Mouse (Mus musculus) kidney, postnatal 0 days (tissue): ENCODE measurements at regions not wholly inside any gene's neighbourhood (a gene's known extent, or its start where the extent isn't known, plus 50 kb on each side); places are given as distances from the start of the nearest gene placed in this dataset.

Experiments used
- ATAC-seq: fragments of 200-750 bp; cut with Nextera tagmentation; replicated peaks from 2 replicates; pipeline ENCODE4 v1.8.0; 2017; ENCODE audit warnings: low read depth, moderate number of reproducible peaks, moderate TSS enrichment, moderate library complexity; ENCODE audit not compliant: low FRiP score
- DNase-seq: peaks from one replicate; pipeline ENCODE4 v3.0.0-alpha.2; 2016; ENCODE audit warnings: low spot score
- H3K27ac ChIP-seq: fragments of 300-500 bp; sonication (generic); 2 replicates; pipeline ENCODE4 v1.5.1; 2014; ENCODE audit warnings: mild to moderate bottlenecking
- H3K27me3 ChIP-seq: fragments of 300-500 bp; sonication (generic); 2 replicates; pipeline ENCODE4 v1.6.1; 2014; ENCODE audit warnings: low read length, mixed read lengths; ENCODE audit not compliant: insufficient read depth
- H3K36me3 ChIP-seq: fragments of 300-500 bp; sonication (generic); 2 replicates; pipeline ENCODE4 v1.6.1; 2014; ENCODE audit warnings: low read length, mixed read lengths; ENCODE audit not compliant: insufficient read depth
- H3K4me1 ChIP-seq: fragments of 300-500 bp; sonication (generic); replicated peaks from 2 replicates; pipeline ENCODE4 v1.6.1; 2014; ENCODE audit warnings: antibody characterized with exemption, low read length, mixed read lengths; ENCODE audit not compliant: insufficient read depth
- H3K4me2 ChIP-seq: fragments of 300-500 bp; sonication (generic); 2 replicates; pipeline ENCODE4 v1.6.1; 2014; ENCODE audit warnings: mild to moderate bottlenecking, low read length, moderate library complexity, mixed read lengths
- H3K4me3 ChIP-seq: fragments of 300-500 bp; sonication (generic); replicated peaks from 2 replicates; pipeline ENCODE4 v1.5.1; 2014; ENCODE audit warnings: low read depth, low read length
- H3K9ac ChIP-seq: fragments of 300-500 bp; sonication (generic); 2 replicates; pipeline ENCODE4 v1.6.1; 2014; ENCODE audit warnings: low read depth, low read length
- H3K9me3 ChIP-seq: fragments of 300-500 bp; sonication (generic); replicated peaks from 2 replicates; pipeline ENCODE4 v1.6.1; 2016; ENCODE audit warnings: low read length, inconsistent platforms, mixed read lengths
- CTCF ChIP-seq: IDR thresholded peaks from 2 replicates; pipeline ENCODE4 v1.5.1; 2016; ENCODE audit warnings: antibody characterized with exemption, low read depth, mild to moderate bottlenecking, moderate library complexity
- WGBS: fragments of 180-500 bp; shearing (Covaris S2); extraction: QIAGEN DNeasy Blood & Tissue Kit; methylation state at CpG from one replicate; pipeline ENCODE4 v1.1.7; 2014; 5-methylcytosine and 5-hydroxymethylcytosine counted together

DNA sequence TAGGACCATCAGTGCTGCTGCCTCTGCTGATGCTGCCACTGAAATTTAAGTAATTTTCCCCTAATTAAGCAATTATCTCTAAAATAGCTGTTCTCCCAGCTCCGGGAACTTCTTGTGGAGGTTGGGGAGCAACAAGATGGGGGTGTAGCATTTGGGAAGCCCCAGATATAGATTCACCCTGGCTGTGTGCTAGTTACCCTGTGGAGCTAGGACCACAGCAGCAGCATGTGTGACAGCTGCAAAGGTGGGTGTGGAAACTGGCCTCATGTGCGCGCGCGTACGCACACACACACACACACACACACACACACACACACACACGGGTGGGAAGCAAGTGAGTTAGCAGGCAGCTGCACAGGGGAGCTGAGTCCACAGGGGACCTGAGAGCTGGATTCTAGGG is 126.2 kb upstream of the Sdk2 start:
- Histone ChIP-seq H3K36me3 (no peaks in the 10 kb centered on the region), H3K4me1 (no peaks in the 10 kb centered on the region), H3K27ac (no peak overlapping the region), H3K4me2 (no peak overlapping the region), H3K9ac (no peak overlapping the region), H3K27me3 (no peaks in the 10 kb centered on the region), H3K4me3 (no peak overlapping the region), H3K9me3 (peaks cover 4% of the 10 kb centered on the region; the same call in 1 of the 2 replicates)
- ATAC-seq: no peak
- no peak for DNase-seq
- 92% methylated on average over 7 of the region's 7 CpGs for WGBS
- TF ChIP-seq CTCF: no peak

DNA sequence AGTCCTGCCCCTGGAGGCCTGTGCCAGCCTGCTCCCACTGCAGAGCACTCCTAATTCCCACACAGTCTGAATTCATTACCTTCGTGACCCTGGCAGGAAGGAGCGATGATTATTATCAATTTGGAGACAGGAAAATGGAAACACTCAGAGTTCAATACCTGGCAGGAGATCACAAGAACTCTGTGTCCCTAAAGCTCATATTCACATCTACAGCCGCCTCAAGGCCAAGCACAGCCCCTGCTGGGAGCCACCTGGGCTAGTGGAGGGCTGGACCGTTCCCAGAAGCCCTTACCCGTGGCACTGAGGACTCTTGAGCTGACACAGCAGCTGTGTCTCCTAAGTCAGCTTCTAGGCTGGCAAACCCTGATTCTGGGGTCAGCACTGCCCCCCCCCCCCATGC is 124.8 kb upstream of the Sdk2 start:
- no peaks in the 10 kb centered on the region for H3K36me3 ChIP-seq
- ATAC-seq: no peak
- WGBS: 65% methylated on average over 5 of the region's 5 CpGs
- no peak overlapping the region for H3K9ac ChIP-seq
- no peak overlapping the region for H3K4me2 ChIP-seq
- H3K4me3 ChIP-seq: no peak overlapping the region
- H3K9me3 ChIP-seq: peaks cover 4% of the 10 kb centered on the region; the same call in 1 of the 2 replicates
- H3K4me1 ChIP-seq: no peaks in the 10 kb centered on the region
- no peak overlapping the region for H3K27ac ChIP-seq
- TF ChIP-seq CTCF: no peak
- H3K27me3 ChIP-seq: no peaks in the 10 kb centered on the region
- no peak for DNase-seq

DNA sequence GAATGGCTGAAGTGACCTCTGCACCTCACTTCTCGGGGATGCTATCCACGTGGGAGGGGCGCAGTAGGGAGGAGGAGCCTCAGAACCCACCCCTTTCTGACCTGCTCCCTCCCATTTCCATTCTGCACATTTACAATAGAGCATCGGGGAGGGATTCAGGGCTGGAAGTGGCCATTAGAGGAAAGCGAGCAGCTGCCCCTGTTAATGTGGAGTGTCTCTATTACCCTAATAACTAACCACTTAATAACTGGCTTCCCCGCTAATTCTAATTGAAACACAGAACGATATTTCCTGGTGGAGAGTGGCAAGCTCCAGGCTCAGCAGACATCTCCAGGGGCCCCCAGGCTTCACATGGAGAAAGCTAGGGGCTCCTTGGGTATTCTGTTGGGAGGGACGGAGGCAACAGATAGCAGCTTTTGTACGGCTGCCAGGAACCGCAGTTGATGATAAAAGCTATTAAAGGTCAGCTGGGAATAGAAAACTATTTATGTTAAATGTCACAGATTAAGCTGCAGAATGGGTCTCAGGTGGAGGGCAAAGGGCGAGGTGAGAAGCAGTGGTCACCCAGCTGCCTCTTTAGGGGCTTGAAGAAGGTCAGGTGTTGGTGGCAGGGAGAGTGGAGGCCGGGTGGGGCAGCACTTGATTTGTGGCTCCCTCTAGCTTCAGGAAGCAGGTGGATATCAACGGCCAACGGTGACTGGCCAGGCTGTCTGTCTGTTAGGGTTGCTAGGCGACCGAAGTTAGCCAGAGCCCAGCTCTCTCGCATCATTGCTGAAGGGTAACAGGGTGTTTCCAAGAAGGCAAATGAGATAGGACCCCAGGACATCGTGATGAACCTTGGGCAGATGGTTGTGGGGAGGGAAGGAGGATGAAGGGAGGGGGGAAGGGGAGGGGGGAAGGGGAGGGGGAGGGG is 118.4 kb upstream of the Sdk2 start:
- no peak overlapping the region for H3K9ac ChIP-seq
- no peaks in the 10 kb centered on the region for H3K27me3 ChIP-seq
- no peaks in the 10 kb centered on the region for H3K9me3 ChIP-seq
- peak; percentile 48 for TF ChIP-seq CTCF
- H3K36me3 ChIP-seq: no peaks in the 10 kb centered on the region
- H3K4me1 ChIP-seq: no peaks in the 10 kb centered on the region
- 34% methylated on average over 18 of the region's 18 CpGs for WGBS
- DNase-seq (peak; percentile 80), ATAC-seq (peak; percentile 57)
- no peak overlapping the region for H3K27ac ChIP-seq
- no peak overlapping the region for H3K4me2 ChIP-seq
- H3K4me3 ChIP-seq: no peak overlapping the region

DNA sequence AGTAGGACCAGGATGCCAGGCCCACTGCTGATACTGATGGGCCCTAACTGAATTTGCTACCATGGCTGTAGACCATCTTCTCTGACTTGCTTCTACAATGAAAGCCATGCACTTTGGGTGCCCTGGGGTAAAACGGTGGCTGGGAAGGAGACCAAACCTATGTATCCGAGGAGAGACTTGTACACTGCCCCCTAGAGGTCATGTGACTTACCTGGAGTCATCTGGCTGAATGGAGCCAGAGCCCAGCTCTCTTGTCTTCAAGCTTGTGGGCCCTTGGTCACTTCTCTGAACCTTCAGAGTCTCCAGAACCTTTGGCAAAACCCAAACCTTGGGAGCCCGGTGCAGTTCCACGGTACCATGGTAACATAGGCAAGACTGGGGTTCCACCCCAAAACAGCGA is 117.6 kb upstream of the Sdk2 start:
- no peak for ATAC-seq
- Histone ChIP-seq H3K9ac (no peak overlapping the region), H3K27ac (no peak overlapping the region), H3K36me3 (no peaks in the 10 kb centered on the region), H3K4me2 (no peak overlapping the region), H3K4me1 (no peaks in the 10 kb centered on the region), H3K27me3 (no peaks in the 10 kb centered on the region), H3K9me3 (no peaks in the 10 kb centered on the region), H3K4me3 (no peak overlapping the region)
- TF ChIP-seq CTCF: peak; percentile 41
- no peak for DNase-seq
- WGBS: 78% methylated on average over 5 of the region's 5 CpGs

DNA sequence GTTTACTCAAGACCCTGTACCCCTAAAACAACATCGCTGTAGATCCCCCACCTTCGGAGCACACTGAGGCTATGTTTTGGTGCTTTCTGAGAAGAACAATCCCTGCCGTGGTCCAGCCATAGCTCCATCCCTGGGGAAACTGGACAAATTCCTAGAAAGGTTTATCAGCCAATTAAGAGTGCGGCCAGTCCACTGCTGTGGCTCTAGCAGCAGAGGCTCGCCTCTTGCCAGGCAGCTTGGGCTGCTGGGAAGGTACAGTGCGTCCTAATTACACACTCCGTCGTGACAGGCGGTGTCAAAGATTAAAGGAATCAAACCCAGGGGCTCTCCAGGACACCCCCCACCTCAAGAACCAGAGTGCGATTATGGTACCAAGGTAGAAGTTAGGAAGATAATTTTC is 116.4 kb upstream of the Sdk2 start:
- Histone ChIP-seq H3K36me3 (no peaks in the 10 kb centered on the region), H3K27ac (no peak overlapping the region), H3K9ac (no peak overlapping the region), H3K4me3 (no peak overlapping the region), H3K4me2 (no peak overlapping the region), H3K4me1 (no peaks in the 10 kb centered on the region), H3K27me3 (no peaks in the 10 kb centered on the region), H3K9me3 (no peaks in the 10 kb centered on the region)
- DNase-seq (no peak), ATAC-seq (no peak)
- TF ChIP-seq CTCF: no peak
- WGBS: 84% methylated on average over 10 of the region's 10 CpGs

DNA sequence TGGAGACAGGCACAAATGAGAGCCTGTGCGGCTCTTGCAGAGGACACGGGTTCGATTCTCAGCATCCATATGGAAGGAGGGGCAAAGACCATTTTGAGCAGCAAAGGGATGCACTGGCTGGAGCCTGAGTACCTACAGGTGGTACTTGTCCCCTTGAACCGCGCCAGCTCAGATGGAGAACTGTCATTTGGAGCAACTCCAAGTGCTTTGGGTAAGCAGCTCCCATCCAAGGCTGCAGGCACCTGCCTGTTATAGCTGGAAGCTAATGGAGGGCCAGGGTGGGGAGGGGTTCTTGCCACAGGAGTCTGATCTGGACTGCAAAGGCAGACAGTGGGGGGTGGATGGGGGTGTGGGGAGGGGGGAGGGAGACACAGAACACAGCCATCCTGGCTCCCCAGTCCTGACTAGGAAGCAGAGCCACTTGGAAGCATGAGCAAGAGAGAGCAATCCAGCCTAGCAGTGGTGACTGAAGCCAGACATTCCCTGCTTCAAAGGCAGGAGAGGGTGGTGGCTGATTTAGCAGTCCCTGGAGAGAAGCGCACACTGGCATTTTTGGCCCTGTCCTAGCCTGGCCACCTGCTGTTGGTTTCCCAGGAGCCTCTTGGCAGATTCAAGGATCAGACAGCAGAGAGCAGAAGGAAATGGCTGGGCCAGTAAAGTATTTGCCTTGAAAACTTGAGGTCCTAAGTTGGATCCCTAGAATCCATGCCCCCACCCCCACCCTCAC is 112.1 kb upstream of the Sdk2 start:
- Histone ChIP-seq H3K9ac (no peak overlapping the region), H3K27me3 (no peaks in the 10 kb centered on the region), H3K27ac (no peak overlapping the region), H3K4me2 (no peak overlapping the region), H3K4me3 (no peak overlapping the region), H3K9me3 (no peaks in the 10 kb centered on the region), H3K4me1 (no peaks in the 10 kb centered on the region), H3K36me3 (no peaks in the 10 kb centered on the region)
- no peak for TF ChIP-seq CTCF
- ATAC-seq: no peak
- no peak for DNase-seq
- 63% methylated on average over 6 of the region's 6 CpGs for WGBS
